In the genomic region with DNA sequence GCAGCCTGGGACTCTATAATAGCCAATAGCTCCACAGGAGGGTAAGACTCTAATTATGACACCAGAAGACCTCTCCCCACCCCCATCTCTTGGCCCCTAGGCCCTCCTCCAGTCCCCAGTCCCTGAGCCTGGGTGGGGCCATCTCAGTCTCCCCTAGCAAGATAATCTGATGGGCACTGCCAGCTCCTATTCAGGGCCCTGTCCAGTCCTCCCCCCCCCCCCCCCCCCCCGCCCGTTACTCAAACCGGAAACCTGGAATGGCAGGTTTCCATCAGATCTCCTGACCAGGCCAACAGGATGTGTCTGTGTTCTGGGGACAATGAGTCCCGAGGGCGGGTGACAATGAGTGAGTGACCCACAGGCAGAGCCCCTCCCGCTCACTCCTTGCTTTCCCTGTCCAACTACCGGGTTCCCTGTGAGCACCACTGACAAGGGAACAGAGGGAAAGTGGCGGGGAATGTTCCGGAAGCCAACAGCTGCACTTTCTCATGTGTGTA, we compare ENCODE assay signal across 11 mouse cellular contexts.
DNase-seq lines count a peak whose midpoint lies in the region; ATAC-seq and TF ChIP-seq lines count a peak whose summit lies in the region.
"Had no signal": no experiment of that assay in that cellular context is flagged by ENCODE, and none has a peak within 500 bp of the region (broad histone marks: within the 10 kb centered on the region; RNA-seq: fewer than 3 reads in every experiment).

No protein-coding gene starts in this region.

- H3K27me3 ChIP-seq in limb, embryonic 12.5 days, result no peaks in the 10 kb centered on the region
- no peaks in the 10 kb centered on the region for H3K27me3 ChIP-seq in stomach, postnatal 0 days (ENCODE audit: control insufficient read depth, insufficient read depth, low read length)
- H3K27me3 ChIP-seq in forebrain, embryonic 13.5 days, result no peaks in the 10 kb centered on the region

- H3K9me3 ChIP-seq in limb, embryonic 12.5 days, result no peaks in the 10 kb centered on the region
- H3K9me3 ChIP-seq in stomach, postnatal 0 days (ENCODE audit: control insufficient read depth, low read length), result no peaks in the 10 kb centered on the region
- H3K9me3 ChIP-seq in forebrain, embryonic 13.5 days (replicated peaks), result no peaks in the 10 kb centered on the region
- H3K9me3 ChIP-seq: megakaryocyte, embryonic 14.5 days had no signal

- H3K4me2 ChIP-seq in limb, embryonic 12.5 days, result no peak overlapping the region
- no peak overlapping the region for H3K4me2 ChIP-seq in stomach, postnatal 0 days (replicated peaks; ENCODE audit: low read depth)
- H3K4me2 ChIP-seq in forebrain, embryonic 13.5 days, result no peak overlapping the region

- TF ChIP-seq EP300 in stomach, postnatal 0 days (optimal IDR thresholded peaks at IDR 0.05), result no peak

- H3K9ac ChIP-seq in limb, embryonic 12.5 days (replicated peaks), result no peak overlapping the region
- no peak overlapping the region for H3K9ac ChIP-seq in stomach, postnatal 0 days (ENCODE audit: low read length)
- H3K9ac ChIP-seq in forebrain, embryonic 13.5 days, result no peak overlapping the region

- peak; percentile 40 for DNase-seq in testis, postnatal 10 days (ENCODE audit: low spot score)
- DNase-seq in testis, postnatal 14 days (ENCODE audit: low spot score), result no peak
- peak; percentile 66 to 72 for DNase-seq in heart, postnatal 14 days
- no peak for DNase-seq in stomach, postnatal 0 days (ENCODE audit: low spot score)
- DNase-seq in spleen, postnatal 4 days (ENCODE audit: low spot score in 2 of 2), result no peak
- no peak for DNase-seq in ovary, postnatal 14 days (ENCODE audit: low spot score)
- DNase-seq: thymus, postnatal 4 days had no signal

- 60% methylated on average over 8 of the region's 9 CpGs for WGBS in limb, embryonic 12.5 days
- 41% methylated on average over 6 of the region's 9 CpGs for WGBS in stomach, postnatal 0 days
- 52% methylated on average over 8 of the region's 9 CpGs for WGBS in forebrain, embryonic 13.5 days

- no peak for TF ChIP-seq CTCF in stomach, postnatal 0 days (IDR thresholded peaks at IDR 0.05; ENCODE audit: low read depth)

- no peak overlapping the region for H3K4me3 ChIP-seq in limb, embryonic 12.5 days (replicated peaks)
- H3K4me3 ChIP-seq in stomach, postnatal 0 days (ENCODE audit: low read depth, low read length), result no peak overlapping the region
- H3K4me3 ChIP-seq in forebrain, embryonic 13.5 days, result no peak overlapping the region
- H3K4me3 ChIP-seq: erythroblast, embryonic 14.5 days; megakaryocyte, embryonic 14.5 days had no signal

- peaks cover 12% of the 10 kb centered on the region for H3K4me1 ChIP-seq in limb, embryonic 12.5 days (replicated peaks)
- H3K4me1 ChIP-seq in stomach, postnatal 0 days (replicated peaks; ENCODE audit: control insufficient read depth, insufficient read depth), result no peaks in the 10 kb centered on the region
- H3K4me1 ChIP-seq in forebrain, embryonic 13.5 days, result no peaks in the 10 kb centered on the region

- peak overlapping the region; percentile 62; the same call in 1 of the 2 replicates for H3K27ac ChIP-seq in limb, embryonic 12.5 days
- H3K27ac ChIP-seq in stomach, postnatal 0 days (replicated peaks), result no peak overlapping the region
- H3K27ac ChIP-seq in forebrain, embryonic 13.5 days, result no peak overlapping the region

- intact Hi-C loops in heart, postnatal 14 days (cut with DNase I), result no loop called here

- peaks cover 84% of the 10 kb centered on the region for H3K36me3 ChIP-seq in limb, embryonic 12.5 days
- H3K36me3 ChIP-seq in stomach, postnatal 0 days (ENCODE audit: control insufficient read depth, insufficient read depth, low read length), result peaks cover 30% of the 10 kb centered on the region
- H3K36me3 ChIP-seq in forebrain, embryonic 13.5 days (ENCODE audit: poor library complexity, severe bottlenecking), result peaks cover 8% of the 10 kb centered on the region; the same call in 1 of the 2 replicates

- ATAC-seq in limb, embryonic 12.5 days (ENCODE audit: insufficient number of reproducible peaks, insufficient read depth, low FRiP score, low TSS enrichment, low read depth), result no peak
- ATAC-seq in stomach, postnatal 0 days (ENCODE audit: low FRiP score, low TSS enrichment), result peak; percentile 60; the same call in 1 of the 2 replicates
- no peak for ATAC-seq in forebrain, embryonic 13.5 days

Comparison
In these comparisons a context has a peak if more than half of its experiments do, and no peak if none do; other contexts are left out.
1. DNase-seq: peak in testis, postnatal 10 days (single experiment) and heart, postnatal 14 days (2 of 2); none in testis, postnatal 14 days (single experiment), stomach, postnatal 0 days (single experiment), spleen, postnatal 4 days (0 of 2) and ovary, postnatal 14 days (single experiment).